Mouse (Mus musculus) heart, postnatal 25 days (tissue): ENCODE results near the gene Hectd2. TPM values are rescaled to one million over a fixed set of nuclear protein-coding genes. Genes with fewer than 3 reads are reported as not detected.

Experiments used
- total RNA-seq, 2 experiments: library from RNA; stranded (reverse); gene quantifications; 2 replicates each; pipeline ENCODE4 v1.2.3; 2021

The Hectd2 gene
- total RNA-seq, 2 experiments from 2014 or later, result 1.6 to 1.8 TPM

Other genes with a start within 250 kb of the Hectd2 start
- 10 to 100 TPM; 70.4 to 74.0 TPM for gene Pcgf5, start 206.3 kb upstream of the Hectd2 start, total RNA-seq
- gene Ppp1r3c, start 182.0 kb downstream of the Hectd2 start, total RNA-seq, result 100 to 1,000 TPM in 1 of 2 experiments, 10 to 100 TPM in 1; 94.9 to 102 TPM